Mouse (Mus musculus) liver, embryonic 14.5 days (tissue): ENCODE results near the gene Usp15. TPM values are rescaled to one million over a fixed set of nuclear protein-coding genes. Genes with fewer than 3 reads are reported as not detected.
A peak's percentile ranks its signal among the peaks of the same experiment; 100 is the strongest.

ENCODE experiments used
- ATAC-seq: fragments of 200-750 bp; cut with Nextera tagmentation; 2 replicates; pipeline ENCODE4 v1.8.0; 2017; ENCODE audit warnings: moderate number of reproducible peaks, mild to moderate bottlenecking, moderate library complexity; ENCODE audit not compliant: insufficient read depth
- DNase-seq, 3 experiments: peaks; one replicate each; pipeline ENCODE4 v3.0.0-alpha.2; 2012 to 2013; ENCODE audit warnings: low read depth in 3 of 3, low spot score in 3 of 3
- H3K27ac ChIP-seq: fragments of 300-500 bp; sonication (generic); 2 replicates; pipeline ENCODE4 v1.5.1; 2014; ENCODE audit warnings: moderate library complexity, mild to moderate bottlenecking, control low read depth, inconsistent platforms
- H3K27me3 ChIP-seq: fragments of 300-500 bp; sonication (generic); 2 replicates; pipeline ENCODE4 v1.6.1; 2014; ENCODE audit warnings: mild to moderate bottlenecking, low read length, moderate library complexity; ENCODE audit not compliant: control insufficient read depth, insufficient read depth
- H3K36me3 ChIP-seq: fragments of 300-500 bp; sonication (generic); replicated peaks from 2 replicates; pipeline ENCODE4 v1.6.1; 2014; ENCODE audit warnings: low read depth; ENCODE audit not compliant: control insufficient read depth, insufficient read depth
- H3K4me1 ChIP-seq, 2 experiments: fragments of 200-500 bp in 1 of 2; fragments of 300-500 bp in 1 of 2; sonication (generic) in 1 of 2; replicated peaks; 2 replicates each; pipeline ENCODE4 v1.6.1; 2012 to 2014; ENCODE audit warnings: antibody characterized with exemption in 1 of 2, inconsistent platforms in 1 of 2, low read length in 1 of 2; ENCODE audit not compliant: control insufficient read depth in 2 of 2, insufficient read depth in 2 of 2
- H3K4me2 ChIP-seq: fragments of 300-500 bp; sonication (generic); 2 replicates; pipeline ENCODE4 v1.6.1; 2014; ENCODE audit warnings: low read depth, mild to moderate bottlenecking, control low read depth, moderate library complexity
- H3K4me3 ChIP-seq, 2 experiments: fragments of 200-500 bp in 1 of 2; fragments of 300-500 bp in 1 of 2; sonication (generic) in 1 of 2; 2 replicates each; pipeline ENCODE4 v1.5.1; 2012 to 2014; ENCODE audit warnings: low read depth in 2 of 2, low read length in 2 of 2, mild to moderate bottlenecking in 2 of 2, control low read depth in 1 of 2, inconsistent platforms in 1 of 2, moderate library complexity in 1 of 2; ENCODE audit not compliant: insufficient read depth in 1 of 2
- H3K9ac ChIP-seq: fragments of 300-500 bp; sonication (generic); replicated peaks from 2 replicates; pipeline ENCODE4 v1.6.1; 2014; ENCODE audit warnings: mild to moderate bottlenecking, control low read depth, moderate library complexity
- H3K9me3 ChIP-seq: fragments of 300-500 bp; sonication (generic); 2 replicates; pipeline ENCODE4 v1.6.1; 2016; ENCODE audit warnings: low read length, mixed read lengths; ENCODE audit not compliant: control insufficient read depth
- CTCF ChIP-seq: IDR thresholded peaks from 2 replicates; pipeline ENCODE4 v1.5.1; 2016; ENCODE audit warnings: antibody characterized with exemption, low read depth, control low read depth
- EP300 ChIP-seq: IDR thresholded peaks from 2 replicates; pipeline ENCODE4 v1.6.1; 2016; ENCODE audit warnings: antibody characterized with exemption, low read depth
- WGBS: fragments of 180-500 bp; shearing (Covaris S2); extraction: QIAGEN DNeasy Blood & Tissue Kit; methylation state at CpG from one replicate; pipeline ENCODE4 v1.1.7; 2014; ENCODE audit not compliant: insufficient replicate concordance; 5-methylcytosine and 5-hydroxymethylcytosine counted together
- polyA plus RNA-seq, 2 experiments: library from polyadenylated mRNA; depleted of rRNA in 1 of 2; stranded (reverse) in 1 of 2; unstranded in 1 of 2; fragments of >200 nt; fragmentation: Nextera tagmentation in 1 of 2; extraction: Ambion mirVana in 1 of 2; gene quantifications; 2 replicates each; pipeline versions ENCODE4 v1.2.1 to v1.2.3; 2012 to 2014

The Usp15 gene
- polyA plus RNA-seq, 2 experiments: 44.2 to 94.2 TPM

GRCm38 (mm10) chr10:123183243-123183642 lies 13.6 kb downstream of the Usp15 start:
- Histone ChIP-seq H3K36me3 (peaks cover 38% of the 10 kb centered on the region), H3K9ac (no peak overlapping the region), H3K27me3 (no peaks in the 10 kb centered on the region), H3K4me2 (no peak overlapping the region), H3K27ac (no peak overlapping the region), H3K4me3 (no peak overlapping the region), H3K4me1 (peaks cover 9% of the 10 kb centered on the region in 2 experiments; a peak in 3 of 4 replicates), H3K9me3 (no peaks in the 10 kb centered on the region)
- WGBS: 35% methylated on average over 7 of the region's 7 CpGs
- no peak for TF ChIP-seq CTCF
- no peak for TF ChIP-seq EP300
- 0 out of 2 replicates have a peak, but pooled peaks have one; percentile 43 for ATAC-seq
- no peak for DNase-seq

GRCm38 (mm10) chr10:123182391-123182790 lies 14.4 kb downstream of the Usp15 start:
- 63% methylated on average over 3 of the region's 3 CpGs for WGBS
- peaks cover 39% of the 10 kb centered on the region for H3K36me3 ChIP-seq

GRCm38 (mm10) chr10:123175771-123176170 lies 21.0 kb downstream of the Usp15 start:
- DNase-seq (no peak), ATAC-seq (peak; percentile 28; the same call in 1 of the 2 replicates)
- Histone ChIP-seq H3K4me1 (no peaks in the 10 kb centered on the region), H3K4me3 (no peak overlapping the region), H3K4me2 (no peak overlapping the region), H3K27ac (no peak overlapping the region), H3K9ac (no peak overlapping the region), H3K9me3 (no peaks in the 10 kb centered on the region), H3K27me3 (no peaks in the 10 kb centered on the region), H3K36me3 (peaks cover 60% of the 10 kb centered on the region)
- WGBS: 72% methylated on average over 4 of the region's 4 CpGs
- TF ChIP-seq EP300 (no peak), CTCF (peak; percentile 50)

More at GRCm38 (mm10) chr10:123182391-123182790, 14.4 kb downstream of the Usp15 start:
- Histone ChIP-seq H3K4me1 (peaks cover 9% of the 10 kb centered on the region in 2 experiments; a peak in 3 of 4 replicates), H3K27ac (no peak overlapping the region), H3K4me2 (no peak overlapping the region), H3K4me3 (no peak overlapping the region), H3K27me3 (no peaks in the 10 kb centered on the region), H3K9me3 (no peaks in the 10 kb centered on the region), H3K9ac (no peak overlapping the region)
- TF ChIP-seq CTCF (no peak), EP300 (no peak)
- DNase-seq (no peak), ATAC-seq (no peak)

- Histone ChIP-seq H3K27ac (no peak overlapping the region), H3K27me3 (no peaks in the 10 kb centered on the region), H3K4me2 (no peak overlapping the region), H3K9me3 (no peaks in the 10 kb centered on the region), H3K4me1 (no peaks in the 10 kb centered on the region), H3K4me3 (no peak overlapping the region), H3K36me3 (peaks cover 59% of the 10 kb centered on the region), H3K9ac (no peak overlapping the region)
- ATAC-seq (no peak), DNase-seq (no peak)
- 84% methylated on average over 6 of the region's 6 CpGs for WGBS
- TF ChIP-seq EP300 (no peak), CTCF (no peak)
Observed at GRCm38 (mm10) chr10:123170898-123171297, 25.9 kb downstream of the Usp15 start.

- Histone ChIP-seq H3K9ac (no peak overlapping the region), H3K27ac (no peak overlapping the region), H3K27me3 (no peaks in the 10 kb centered on the region), H3K4me3 (no peak overlapping the region), H3K36me3 (peaks cover 37% of the 10 kb centered on the region), H3K4me1 (no peaks in the 10 kb centered on the region), H3K4me2 (no peak overlapping the region), H3K9me3 (no peaks in the 10 kb centered on the region)
- ATAC-seq (no peak), DNase-seq (no peak)
- 90% methylated on average over 3 of the region's 3 CpGs for WGBS
- TF ChIP-seq CTCF (no peak), EP300 (no peak)
Observed at GRCm38 (mm10) chr10:123165542-123165941, 31.3 kb downstream of the Usp15 start.
